Mouse (Mus musculus) gastrocnemius, postnatal 14 days (tissue): ENCODE results near the gene Rwdd2b. TPM values are rescaled to one million over a fixed set of nuclear protein-coding genes. Genes with fewer than 3 reads are reported as not detected.

Source experiments
- DNase-seq: peaks from one replicate; pipeline ENCODE4 v3.0.0; 2021; ENCODE audit warnings: mixed read lengths
- intact Hi-C: fragments of 180-260 bp; cut with DNase I; formaldehyde crosslinking; loops from one replicate; pipeline ENCODE4 v1.15.1; 2025; ENCODE audit warnings: low total_unique reads
- total RNA-seq, 2 experiments: library from RNA; stranded (reverse); gene quantifications; 2 replicates each; pipeline ENCODE4 v1.2.3; 2021

The Rwdd2b gene
- total RNA-seq, 2 experiments from 2014 or later: 3.6 to 4.5 TPM

DNA sequence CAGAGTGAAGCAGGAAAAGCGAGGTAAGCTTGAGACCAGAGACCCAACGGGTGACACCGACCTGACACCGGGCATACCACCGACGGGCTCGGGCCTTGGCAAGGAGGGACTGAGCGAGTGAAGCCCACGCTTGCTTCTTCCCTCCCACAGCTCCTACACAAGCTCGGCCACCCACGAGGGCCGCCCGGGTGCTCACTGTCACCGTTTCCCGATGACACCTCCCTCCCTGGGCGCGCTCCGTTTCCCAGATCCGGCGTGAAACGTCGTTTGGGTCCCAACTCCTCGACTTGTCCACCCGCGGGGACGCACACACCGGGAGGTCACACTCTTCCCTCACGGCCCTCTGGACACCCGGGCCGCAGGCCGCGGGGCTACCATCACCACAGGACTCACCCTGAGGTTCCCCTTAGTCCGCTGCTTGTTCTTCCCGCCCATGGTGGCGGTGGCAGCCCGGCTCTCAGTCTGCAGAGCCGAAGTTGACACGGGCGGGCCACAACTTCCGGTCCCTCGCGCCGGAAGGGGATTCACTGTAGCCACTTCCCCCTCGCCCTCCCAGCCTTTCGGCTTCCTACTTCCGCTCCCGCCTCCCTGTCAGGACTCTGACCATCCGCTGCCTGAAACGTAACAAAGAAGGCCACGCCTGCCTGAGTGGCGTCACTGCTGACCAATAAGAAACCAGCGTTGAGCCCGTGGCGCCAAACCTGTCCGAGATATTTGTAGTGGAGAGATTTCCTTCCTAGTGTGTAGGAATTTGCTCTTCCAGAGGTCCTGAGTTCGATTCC lies 8.1 kb downstream of the Rwdd2b start, which contains the start of gene Ltn1:
Gene Ltn1 (minus strand): TSS at position 580 of the 782 bp plus-strand sequence.
- peak; percentile 98 for DNase-seq
- intact Hi-C loops: no loop called here

DNA sequence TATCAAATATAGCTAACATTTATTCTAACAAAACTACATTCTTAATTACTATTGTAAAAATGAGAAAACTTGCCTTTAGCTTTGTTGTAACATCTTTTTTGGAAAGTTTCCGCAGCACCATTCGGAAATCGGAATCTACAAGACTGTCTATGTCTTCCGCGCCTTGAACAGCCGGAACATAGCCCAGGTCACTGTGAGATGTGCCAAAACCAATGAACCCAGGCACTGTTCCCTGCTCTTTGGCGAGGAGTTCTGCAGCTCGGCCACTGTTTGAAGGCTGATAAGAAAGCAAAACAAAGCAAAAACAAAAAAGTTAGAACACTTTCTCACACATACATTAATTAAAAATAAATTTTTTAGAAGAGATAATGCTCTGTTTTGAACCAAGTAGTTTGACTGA lies 12.9 kb downstream of the Rwdd2b start:
- DNase-seq: no peak
- intact Hi-C loops: loop anchor here (10.0 kb wide), 1 partner anchor 47 kb away; no protein-coding TSS in a partner anchor

- DNase-seq: no peak
- intact Hi-C loops: loop anchor here (10.0 kb wide), 1 partner anchor 54 kb away; no protein-coding TSS in a partner anchor
These were observed 19.7 kb downstream of the Rwdd2b start for GRCm38 (mm10) chr16:87420662-87421061.

DNA sequence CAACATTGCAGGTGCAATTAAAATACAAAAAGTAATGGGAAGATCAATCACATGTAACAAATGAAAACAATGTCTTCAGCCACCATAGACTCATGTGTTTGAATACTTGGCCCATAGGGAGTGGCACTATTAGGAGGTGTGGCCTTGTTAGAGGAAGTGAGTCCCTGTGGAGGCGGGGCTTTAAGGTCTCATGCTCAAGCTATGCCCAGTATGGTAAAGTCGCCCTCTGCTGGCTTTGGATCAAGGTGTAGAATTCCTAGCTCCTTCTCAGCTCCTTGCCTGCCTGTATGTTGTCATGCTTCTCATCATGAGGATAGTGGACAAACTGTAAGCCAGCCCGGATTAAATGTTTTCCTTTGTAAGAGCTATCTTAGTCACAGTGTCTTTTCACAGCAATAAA lies 35.4 kb downstream of the Rwdd2b start:
- intact Hi-C loops: no loop called here
- no peak for DNase-seq

- peak; percentile 45 for DNase-seq
- intact Hi-C loops: no loop called here
These were observed 46.4 kb downstream of the Rwdd2b start for GRCm38 (mm10) chr16:87393813-87394548.

DNA sequence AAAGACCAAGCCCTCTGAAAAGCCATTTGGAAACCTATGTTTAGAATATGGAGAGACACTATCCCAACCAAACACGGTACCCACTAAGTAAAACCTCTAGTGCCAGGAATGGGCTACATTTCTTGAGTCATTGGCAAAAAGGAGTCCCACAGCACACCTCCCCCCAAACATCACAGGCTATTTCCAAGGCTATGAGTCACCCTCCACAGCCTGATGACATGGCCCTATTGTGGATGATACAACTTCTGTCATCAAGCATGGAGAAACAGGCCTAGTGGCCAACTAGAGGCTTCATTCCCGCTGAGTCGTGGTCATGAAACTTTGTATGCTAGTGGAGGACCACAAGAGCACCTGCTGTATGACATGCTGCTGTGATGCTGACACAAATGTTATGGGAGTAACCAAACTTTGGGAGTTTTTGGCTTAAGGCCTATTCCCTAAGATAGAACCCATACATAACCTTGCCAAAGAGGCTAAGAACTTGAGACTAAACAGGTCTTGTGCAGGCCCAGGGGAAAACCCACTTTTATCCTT lies 52.9 kb downstream of the Rwdd2b start:
- intact Hi-C loops: no loop called here
- DNase-seq: no peak

DNA sequence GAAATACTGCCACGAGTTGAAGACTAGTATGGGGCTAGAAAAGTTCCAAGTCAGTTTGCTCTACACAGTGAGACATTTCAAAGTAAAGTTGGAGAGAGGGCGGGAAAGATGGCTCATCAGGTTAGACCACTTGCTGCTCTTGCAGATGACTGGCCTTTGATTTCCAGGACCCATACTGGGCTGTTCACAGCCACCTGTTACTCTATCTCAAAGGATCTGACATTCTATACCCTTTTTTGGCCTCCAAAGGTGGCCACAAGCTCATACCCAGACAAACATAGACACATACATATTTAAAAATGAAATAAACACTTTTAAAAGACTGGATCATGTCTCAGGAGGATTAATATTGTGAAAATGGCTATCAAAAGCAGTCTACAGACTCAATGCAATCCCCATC lies 56.0 kb downstream of the Rwdd2b start:
- intact Hi-C loops: no loop called here
- DNase-seq: no peak

Other genes with a start within 250 kb of the Rwdd2b start
- gene N6amt1, start 86.4 kb downstream of the Rwdd2b start, total RNA-seq: 10 to 100 TPM in 1 of 2 experiments, 1 to 10 TPM in 1; 9.5 to 10.3 TPM
- 10 to 100 TPM; 19.5 to 21.3 TPM for gene Ltn1, start 8.0 kb downstream of the Rwdd2b start, total RNA-seq
- gene Usp16, start 14.1 kb upstream of the Rwdd2b start, total RNA-seq: 10 to 100 TPM; 23.4 to 32.3 TPM
- gene Cct8, start 55.3 kb upstream of the Rwdd2b start, total RNA-seq: 100 to 1,000 TPM; 125 to 140 TPM
- gene Map3k7cl, start 112.8 kb upstream of the Rwdd2b start, total RNA-seq: 10 to 100 TPM; 26.9 to 27.6 TPM